Mouse (Mus musculus): ENCODE measurements around the gene Hoxc5. TPM values are rescaled to one million over a fixed set of nuclear protein-coding genes. Genes with fewer than 3 reads are reported as not detected.

Hoxc5 gene
- total and polyA plus RNA-seq, 2 experiments from 2014 or later: 0.88 TPM; not detected in 1

- H3K4me1 ChIP-seq (ENCODE audit: insufficient read depth, low read length): 0 out of 2 replicates have a peak, but pooled peaks cover 3% of the 10 kb centered on the region
- no peak overlapping the region for H3K4me2 ChIP-seq (ENCODE audit: low read depth, low read length, poor library complexity, severe bottlenecking)
- peaks cover 99% of the 10 kb centered on the region for H3K27me3 ChIP-seq (ENCODE audit: insufficient read depth, low read length)
- H3K4me3 ChIP-seq (ENCODE audit: low read depth, low read length): no peak overlapping the region
- H3K9ac ChIP-seq (replicated peaks; ENCODE audit: low read length, poor library complexity, severe bottlenecking): no peak overlapping the region
- WGBS: 8% methylated on average over 2 of the region's 2 CpGs
- no peak for DNase-seq (ENCODE audit: low spot score)
- H3K36me3 ChIP-seq (ENCODE audit: insufficient read depth, low read length): no peaks in the 10 kb centered on the region
- no peak for ATAC-seq (ENCODE audit: low FRiP score)
- H3K9me3 ChIP-seq (ENCODE audit: low read length): no peaks in the 10 kb centered on the region
- H3K27ac ChIP-seq (ENCODE audit: low read depth, low read length): no peak overlapping the region
- no peak for TF ChIP-seq CTCF (IDR thresholded peaks at IDR 0.05)
Observed at GRCm38 (mm10) chr15:103001370-103001769, 34.1 kb downstream of the Hoxc5 start.

GRCm38 (mm10) chr15:103002156-103002555, 34.9 kb downstream of the Hoxc5 start:
- ATAC-seq (ENCODE audit: low FRiP score) (no peak), DNase-seq (ENCODE audit: low spot score) (no peak)
- Histone ChIP-seq H3K9ac (replicated peaks; ENCODE audit: low read length, poor library complexity, severe bottlenecking) (no peak overlapping the region), H3K4me3 (ENCODE audit: low read depth, low read length) (no peak overlapping the region), H3K4me1 (ENCODE audit: insufficient read depth, low read length) (0 out of 2 replicates have a peak, but pooled peaks cover 3% of the 10 kb centered on the region), H3K36me3 (ENCODE audit: insufficient read depth, low read length) (no peaks in the 10 kb centered on the region), H3K9me3 (ENCODE audit: low read length) (no peaks in the 10 kb centered on the region), H3K27ac (ENCODE audit: low read depth, low read length) (no peak overlapping the region), H3K4me2 (ENCODE audit: low read depth, low read length, poor library complexity, severe bottlenecking) (no peak overlapping the region), H3K27me3 (ENCODE audit: insufficient read depth, low read length) (peaks cover 100% of the 10 kb centered on the region)
- no peak for TF ChIP-seq CTCF (IDR thresholded peaks at IDR 0.05)
- WGBS: 11% methylated on average over 4 of the region's 4 CpGs

GRCm38 (mm10) chr15:103002821-103003448, 35.7 kb downstream of the Hoxc5 start:
- H3K36me3 ChIP-seq (ENCODE audit: insufficient read depth, low read length): no peaks in the 10 kb centered on the region
- H3K9ac ChIP-seq (replicated peaks; ENCODE audit: low read length, poor library complexity, severe bottlenecking): no peak overlapping the region
- peaks cover 100% of the 10 kb centered on the region for H3K27me3 ChIP-seq (ENCODE audit: insufficient read depth, low read length)
- H3K4me3 ChIP-seq (ENCODE audit: low read depth, low read length): no peak overlapping the region
- 0 out of 2 replicates have a peak, but pooled peaks cover 3% of the 10 kb centered on the region for H3K4me1 ChIP-seq (ENCODE audit: insufficient read depth, low read length)
- no peak overlapping the region for H3K4me2 ChIP-seq (ENCODE audit: low read depth, low read length, poor library complexity, severe bottlenecking)
- 3% methylated on average over 13 of the region's 13 CpGs for WGBS
- no peak overlapping the region for H3K27ac ChIP-seq (ENCODE audit: low read depth, low read length)
- no peak for ATAC-seq (ENCODE audit: low FRiP score)
- TF ChIP-seq CTCF (IDR thresholded peaks at IDR 0.05): no peak
- DNase-seq (ENCODE audit: low spot score): no peak
- H3K9me3 ChIP-seq (ENCODE audit: low read length): no peaks in the 10 kb centered on the region

- DNase-seq (ENCODE audit: low spot score): no peak
- WGBS: under 1% methylated on average over 17 of the region's 17 CpGs
- H3K9ac ChIP-seq (replicated peaks; ENCODE audit: low read length, poor library complexity, severe bottlenecking): no peak overlapping the region
- no peak for ATAC-seq (ENCODE audit: low FRiP score)
- H3K9me3 ChIP-seq (ENCODE audit: low read length): no peaks in the 10 kb centered on the region
- peaks cover 99% of the 10 kb centered on the region for H3K27me3 ChIP-seq (ENCODE audit: insufficient read depth, low read length)
- no peak overlapping the region for H3K4me3 ChIP-seq (ENCODE audit: low read depth, low read length)
- TF ChIP-seq CTCF (IDR thresholded peaks at IDR 0.05): no peak
- H3K27ac ChIP-seq (ENCODE audit: low read depth, low read length): no peak overlapping the region
- no peaks in the 10 kb centered on the region for H3K36me3 ChIP-seq (ENCODE audit: insufficient read depth, low read length)
- H3K4me1 ChIP-seq (ENCODE audit: insufficient read depth, low read length): no peaks in the 10 kb centered on the region
- no peak overlapping the region for H3K4me2 ChIP-seq (ENCODE audit: low read depth, low read length, poor library complexity, severe bottlenecking)
Observed at GRCm38 (mm10) chr15:103005308-103005707, 38.1 kb downstream of the Hoxc5 start.

GRCm38 (mm10) chr15:103005797-103006196, 38.6 kb downstream of the Hoxc5 start:
- H3K4me2 ChIP-seq (ENCODE audit: low read depth, low read length, poor library complexity, severe bottlenecking): no peak overlapping the region
- H3K9me3 ChIP-seq (ENCODE audit: low read length): no peaks in the 10 kb centered on the region
- H3K27me3 ChIP-seq (ENCODE audit: insufficient read depth, low read length): peaks cover 99% of the 10 kb centered on the region
- 2% methylated on average over 5 of the region's 5 CpGs for WGBS
- H3K36me3 ChIP-seq (ENCODE audit: insufficient read depth, low read length): no peaks in the 10 kb centered on the region
- no peak for TF ChIP-seq CTCF (IDR thresholded peaks at IDR 0.05)
- H3K4me3 ChIP-seq (ENCODE audit: low read depth, low read length): no peak overlapping the region
- no peak for ATAC-seq (ENCODE audit: low FRiP score)
- no peak overlapping the region for H3K9ac ChIP-seq (replicated peaks; ENCODE audit: low read length, poor library complexity, severe bottlenecking)
- H3K4me1 ChIP-seq (ENCODE audit: insufficient read depth, low read length): no peaks in the 10 kb centered on the region
- no peak overlapping the region for H3K27ac ChIP-seq (ENCODE audit: low read depth, low read length)
- no peak for DNase-seq (ENCODE audit: low spot score)

GRCm38 (mm10) chr15:103006326-103006725, 39.1 kb downstream of the Hoxc5 start:
- no peak for TF ChIP-seq CTCF (IDR thresholded peaks at IDR 0.05)
- H3K4me3 ChIP-seq (ENCODE audit: low read depth, low read length): no peak overlapping the region
- no peak overlapping the region for H3K9ac ChIP-seq (replicated peaks; ENCODE audit: low read length, poor library complexity, severe bottlenecking)
- H3K9me3 ChIP-seq (ENCODE audit: low read length): no peaks in the 10 kb centered on the region
- no peaks in the 10 kb centered on the region for H3K36me3 ChIP-seq (ENCODE audit: insufficient read depth, low read length)
- H3K27me3 ChIP-seq (ENCODE audit: insufficient read depth, low read length): peaks cover 99% of the 10 kb centered on the region
- no peak overlapping the region for H3K27ac ChIP-seq (ENCODE audit: low read depth, low read length)
- no peak overlapping the region for H3K4me2 ChIP-seq (ENCODE audit: low read depth, low read length, poor library complexity, severe bottlenecking)
- DNase-seq (ENCODE audit: low spot score): no peak
- 24% methylated on average over 1 of the region's 1 CpGs for WGBS
- no peaks in the 10 kb centered on the region for H3K4me1 ChIP-seq (ENCODE audit: insufficient read depth, low read length)
- ATAC-seq (ENCODE audit: low FRiP score): no peak
